In genomic region chr4:142390531-142391195, GRCm38 (mm10) we compare ENCODE assay signal across 14 mouse cellular contexts.
A peak's percentile ranks its signal among the peaks of the same experiment; 100 is the strongest.
DNase-seq lines count a peak whose midpoint lies in the region; ATAC-seq and TF ChIP-seq lines count a peak whose summit lies in the region.
"Had no signal": no experiment of that assay in that cellular context is flagged by ENCODE, and none has a peak within 500 bp of the region (broad histone marks: within the 10 kb centered on the region; RNA-seq: fewer than 3 reads in every experiment).

No protein-coding gene starts in this region.

- H3K4me1 ChIP-seq in hindbrain, embryonic 16.5 days (ENCODE audit: control insufficient read depth, insufficient read depth, low read depth, low read length) = peaks cover 5% of the 10 kb centered on the region
- H3K4me1 ChIP-seq in hindbrain, embryonic 14.5 days (replicated peaks; ENCODE audit: control insufficient read depth, insufficient read depth, low read length) = no peaks in the 10 kb centered on the region
- 0 out of 2 replicates have a peak, but pooled peaks cover 7% of the 10 kb centered on the region for H3K4me1 ChIP-seq in midbrain, postnatal 0 days (ENCODE audit: insufficient read depth, low read length)
- H3K4me1 ChIP-seq in lung, postnatal 0 days (ENCODE audit: insufficient read depth, low read depth, low read length) = no peaks in the 10 kb centered on the region

- no peaks in the 10 kb centered on the region for H3K36me3 ChIP-seq in hindbrain, embryonic 16.5 days (ENCODE audit: control insufficient read depth, insufficient read depth, low read length)
- no peaks in the 10 kb centered on the region for H3K36me3 ChIP-seq in hindbrain, embryonic 14.5 days (replicated peaks; ENCODE audit: control insufficient read depth, insufficient read depth)
- no peaks in the 10 kb centered on the region for H3K36me3 ChIP-seq in midbrain, postnatal 0 days (ENCODE audit: insufficient read depth, low read length)
- H3K36me3 ChIP-seq in lung, postnatal 0 days (ENCODE audit: insufficient read depth, low read length) = no peaks in the 10 kb centered on the region

- H3K27ac ChIP-seq in hindbrain, embryonic 16.5 days (ENCODE audit: low read depth, low read length) = peak overlapping the region; percentile 29; the same call in 1 of the 2 replicates
- H3K27ac ChIP-seq in hindbrain, embryonic 14.5 days = no peak overlapping the region
- no peak overlapping the region for H3K27ac ChIP-seq in midbrain, postnatal 0 days (ENCODE audit: low read depth, low read length)
- no peak overlapping the region for H3K27ac ChIP-seq in lung, postnatal 0 days (ENCODE audit: low read length)
- H3K27ac ChIP-seq: gastrocnemius, adult 2 months; heart, adult 2 months; liver, embryonic 14.5 days had no signal

- ATAC-seq in cerebellum, adult (ENCODE audit: insufficient number of reproducible peaks, low FRiP score, low TSS enrichment) = no peak
- ATAC-seq in hindbrain, embryonic 16.5 days = 0 out of 2 replicates have a peak, but pooled peaks have one; percentile 34
- no peak for ATAC-seq in hindbrain, embryonic 14.5 days (ENCODE audit: low FRiP score)
- no peak for ATAC-seq in midbrain, postnatal 0 days (ENCODE audit: low FRiP score)
- ATAC-seq in lung, postnatal 0 days = no peak

- no peak overlapping the region for H3K9ac ChIP-seq in hindbrain, embryonic 16.5 days (ENCODE audit: low read depth, low read length)
- no peak overlapping the region for H3K9ac ChIP-seq in hindbrain, embryonic 14.5 days
- no peak overlapping the region for H3K9ac ChIP-seq in midbrain, postnatal 0 days (replicated peaks; ENCODE audit: low read length, poor library complexity, severe bottlenecking)
- no peak overlapping the region for H3K9ac ChIP-seq in lung, postnatal 0 days (replicated peaks; ENCODE audit: low read depth)
- H3K9ac ChIP-seq: liver, embryonic 14.5 days had no signal

- no peak for TF ChIP-seq EP300 in lung, postnatal 0 days (IDR thresholded peaks at IDR 0.05)

- no peaks in the 10 kb centered on the region for H3K27me3 ChIP-seq in hindbrain, embryonic 16.5 days (replicated peaks; ENCODE audit: control insufficient read depth, insufficient read depth, low read length)
- H3K27me3 ChIP-seq in hindbrain, embryonic 14.5 days (ENCODE audit: control insufficient read depth, insufficient read depth, low read length) = no peaks in the 10 kb centered on the region
- H3K27me3 ChIP-seq in midbrain, postnatal 0 days (ENCODE audit: insufficient read depth, low read length) = no peaks in the 10 kb centered on the region
- no peaks in the 10 kb centered on the region for H3K27me3 ChIP-seq in lung, postnatal 0 days (replicated peaks; ENCODE audit: insufficient read depth, low read length)

- no peak overlapping the region for H3K4me3 ChIP-seq in hindbrain, embryonic 16.5 days (ENCODE audit: low read length)
- H3K4me3 ChIP-seq in hindbrain, embryonic 14.5 days (replicated peaks; ENCODE audit: low read length) = no peak overlapping the region
- no peak overlapping the region for H3K4me3 ChIP-seq in midbrain, postnatal 0 days (ENCODE audit: low read depth, low read length)
- no peak overlapping the region for H3K4me3 ChIP-seq in lung, postnatal 0 days (ENCODE audit: low read depth, low read length)
- H3K4me3 ChIP-seq: gastrocnemius, adult 2 months; heart, adult 2 months had no signal

- 60% methylated on average over 21 of the region's 21 CpGs for WGBS in hindbrain, embryonic 16.5 days
- 72% methylated on average over 21 of the region's 21 CpGs for WGBS in hindbrain, embryonic 14.5 days
- WGBS in midbrain, postnatal 0 days = 63% methylated on average over 21 of the region's 21 CpGs
- WGBS in lung, postnatal 0 days = 81% methylated on average over 21 of the region's 21 CpGs

- no peak for TF ChIP-seq CTCF in midbrain, postnatal 0 days (IDR thresholded peaks at IDR 0.05)
- no peak for TF ChIP-seq CTCF in lung, postnatal 0 days (IDR thresholded peaks at IDR 0.05)

- DNase-seq in cerebellum, adult 18-20 months = peak; percentile 16 to 24
- DNase-seq in hindbrain, embryonic 14.5 days (ENCODE audit: low spot score) = no peak
- DNase-seq in cerebellum, postnatal 36 days = peak; percentile 15 to 34
- DNase-seq in midbrain, postnatal 0 days (ENCODE audit: low spot score) = peak; percentile 49
- DNase-seq in lung, postnatal 0 days (ENCODE audit: low spot score) = no peak
- DNase-seq in urinary bladder, postnatal 10 days (ENCODE audit: low spot score) = no peak
- DNase-seq: adrenal gland, adult 8-10 months; gastrocnemius, adult 2 months; heart, adult 2 months; heart, postnatal 4 days; kidney, adult 11 months had no signal

- H3K9me3 ChIP-seq in hindbrain, embryonic 16.5 days (ENCODE audit: control insufficient read depth, low read length) = no peaks in the 10 kb centered on the region
- H3K9me3 ChIP-seq in hindbrain, embryonic 14.5 days (ENCODE audit: control insufficient read depth, low read length) = no peaks in the 10 kb centered on the region
- no peaks in the 10 kb centered on the region for H3K9me3 ChIP-seq in midbrain, postnatal 0 days (ENCODE audit: low read length)
- no peaks in the 10 kb centered on the region for H3K9me3 ChIP-seq in lung, postnatal 0 days (ENCODE audit: low read length)

- no peak overlapping the region for H3K4me2 ChIP-seq in hindbrain, embryonic 16.5 days (ENCODE audit: low read length)
- no peak overlapping the region for H3K4me2 ChIP-seq in hindbrain, embryonic 14.5 days (replicated peaks)
- no peak overlapping the region for H3K4me2 ChIP-seq in midbrain, postnatal 0 days (ENCODE audit: low read depth, low read length, poor library complexity, severe bottlenecking)
- no peak overlapping the region for H3K4me2 ChIP-seq in lung, postnatal 0 days (replicated peaks; ENCODE audit: low read depth, low read length)

Comparison
In these comparisons a context has a peak if more than half of its experiments do, and no peak if none do; other contexts are left out.
1. DNase-seq: peak in cerebellum, adult 18-20 months (2 of 2), cerebellum, postnatal 36 days (2 of 2) and midbrain, postnatal 0 days (single experiment); none in hindbrain, embryonic 14.5 days (single experiment), lung, postnatal 0 days (single experiment) and urinary bladder, postnatal 10 days (single experiment).